Mouse (Mus musculus) lung, adult 18-20 months (tissue): ENCODE data around the gene Chordc1.
A peak's percentile ranks its signal among the peaks of the same experiment; 100 is the strongest.
"Not testable (repeated sequence)": the region's sequence is repeated elsewhere in the genome, so short reads cannot be mapped to it uniquely, and the experiment has no call there.

Experiments used
- DNase-seq, 2 experiments: peaks; one replicate each; pipeline ENCODE4 v3.0.0; 2022; ENCODE audit warnings: mixed read lengths in 2 of 2

Gene Chordc1

DNA sequence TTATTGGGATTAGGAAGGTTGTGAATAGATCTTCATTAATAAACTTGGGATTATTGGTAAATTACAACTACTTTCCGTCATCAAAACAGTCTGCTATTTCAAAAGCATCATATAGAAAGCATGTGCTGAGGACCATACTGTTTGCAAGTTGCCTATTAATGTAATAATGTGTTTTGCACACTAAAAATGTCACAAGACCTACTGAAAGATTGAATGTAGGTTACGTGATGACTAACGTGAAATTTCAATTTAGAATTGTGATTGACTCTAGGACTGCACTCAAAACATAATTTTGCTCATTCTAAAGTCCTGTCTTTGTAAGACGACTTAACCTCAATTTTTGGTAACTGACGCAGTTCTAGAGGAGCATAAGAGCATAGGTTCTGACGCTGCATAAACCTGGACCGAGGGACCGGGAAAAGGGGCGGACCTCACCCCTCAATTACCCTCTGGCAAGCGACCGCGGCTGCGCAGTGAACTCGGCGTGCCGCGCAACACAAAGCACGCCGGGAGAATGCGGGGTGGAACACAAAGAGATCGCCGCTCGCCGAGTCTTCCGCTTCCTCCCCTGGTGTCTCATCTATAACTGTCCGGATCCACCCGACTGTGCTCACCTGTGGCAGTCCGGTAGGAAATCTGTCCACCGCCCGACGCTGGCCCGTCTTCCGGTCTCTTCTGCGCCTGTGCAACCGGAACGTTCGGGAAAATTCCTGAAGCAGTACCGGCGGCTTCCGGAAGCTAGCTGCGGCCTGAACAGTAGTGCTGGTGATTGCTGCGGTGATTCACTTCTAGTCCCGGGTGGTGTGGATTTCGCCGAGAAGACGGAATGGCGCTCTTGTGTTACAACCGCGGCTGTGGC, at the start of gene Chordc1:
Chordc1 (plus strand) TSS at position 555 of the 859 bp plus-strand sequence.
- peak; percentile 95 for DNase-seq

DNA sequence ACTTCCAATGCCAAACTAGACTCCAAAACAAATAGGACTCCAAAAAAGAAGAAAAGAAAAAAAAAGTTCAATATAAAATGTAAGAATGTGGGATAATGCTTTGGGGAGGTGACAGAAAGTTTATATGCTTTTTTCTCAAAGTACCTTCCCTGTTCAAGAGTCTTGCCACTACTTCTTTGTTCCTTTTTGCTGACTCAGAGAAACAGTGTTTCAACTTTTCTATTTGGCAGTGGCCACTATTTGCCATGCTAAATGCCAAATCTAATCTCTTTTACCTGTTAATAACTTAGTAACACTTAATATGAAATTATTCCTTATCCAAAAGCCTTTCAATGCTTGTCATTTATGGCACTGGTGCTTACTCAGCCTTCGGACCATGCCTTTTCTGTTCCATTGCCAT, 16.0 kb upstream of the Chordc1 start:
- DNase-seq, result no peak

DNA sequence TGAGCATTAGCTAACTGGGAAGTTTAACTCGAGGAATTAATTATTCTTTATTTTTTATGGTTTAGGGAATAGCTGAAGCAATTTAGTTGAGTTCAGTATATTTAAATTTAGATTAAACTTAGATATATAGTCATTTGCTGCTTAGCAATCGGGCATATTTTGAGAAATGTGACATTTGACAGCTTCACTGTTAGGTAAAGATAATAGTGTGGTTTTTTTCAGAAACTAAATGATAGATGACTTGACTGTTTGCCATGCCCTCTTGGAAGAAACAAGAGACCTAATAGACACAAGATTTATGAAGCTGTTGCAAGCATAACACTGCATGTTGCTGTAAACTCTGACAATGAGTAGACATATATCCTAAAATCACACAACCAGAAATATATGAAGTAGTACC, 15.1 kb upstream of the Chordc1 start:
- DNase-seq, result no peak

DNA sequence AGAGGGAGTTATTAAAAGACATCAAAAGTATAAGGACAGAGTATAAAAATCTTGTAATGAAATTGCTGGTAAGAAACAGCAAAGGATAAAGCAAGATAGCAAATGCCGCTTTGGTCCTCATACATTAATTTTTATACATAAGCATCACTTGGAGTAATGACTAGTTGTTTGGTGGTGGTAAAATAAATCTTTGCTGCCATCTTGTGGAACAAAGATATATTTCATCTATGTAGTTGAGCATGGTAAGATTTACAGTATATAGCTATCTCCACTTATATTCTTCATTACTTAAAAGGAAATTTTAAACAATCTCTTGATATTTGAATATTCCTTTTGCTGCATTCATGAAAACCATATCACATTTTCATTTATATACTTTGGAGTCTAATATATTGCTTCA, 14.4 kb upstream of the Chordc1 start:
- DNase-seq, result no peak

DNA sequence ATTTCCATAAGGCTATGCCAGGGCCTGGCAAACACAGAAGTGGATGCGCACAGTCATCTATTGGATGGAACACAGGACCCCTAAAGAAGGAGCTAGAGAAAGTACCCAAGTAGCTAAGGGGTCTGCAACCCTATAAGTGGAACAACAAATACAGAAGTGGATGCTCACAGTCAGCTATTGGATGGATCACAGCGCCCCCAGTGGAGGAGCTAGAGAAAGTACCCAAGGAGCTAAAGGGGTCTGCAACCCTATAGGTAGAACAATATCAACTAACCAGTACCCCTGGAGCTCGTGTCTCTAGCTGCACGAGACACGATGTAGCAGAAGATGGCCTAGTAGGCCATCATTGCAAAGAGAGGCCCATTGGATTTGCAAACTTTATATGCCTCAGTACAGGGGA, 13.2 kb upstream of the Chordc1 start:
- not testable (repeated sequence) for DNase-seq

DNA sequence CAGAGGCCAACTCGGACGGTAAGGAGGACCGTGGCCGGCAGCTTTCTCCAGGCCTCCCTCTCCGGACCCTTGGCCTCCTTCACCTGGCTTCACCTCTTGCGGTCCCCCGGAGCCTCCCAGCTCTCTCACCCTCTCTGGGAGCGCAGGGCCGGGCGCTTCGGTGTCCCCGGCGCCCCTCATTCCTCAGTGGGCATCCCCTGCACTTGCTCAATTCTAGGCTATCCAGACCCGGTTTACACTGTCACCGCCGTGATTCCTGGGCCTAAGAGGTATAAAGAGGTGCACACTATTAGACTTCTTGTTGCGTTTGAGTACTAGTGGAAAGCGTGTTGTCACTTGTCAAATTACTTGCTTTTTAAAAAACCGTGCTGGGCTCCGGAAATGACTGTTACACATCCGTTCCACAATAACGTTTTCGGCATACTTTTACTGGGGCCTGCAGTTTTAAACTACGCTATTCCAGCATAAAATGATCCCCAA, 558 bp downstream of the Chordc1 start:
- DNase-seq, result no peak

DNA sequence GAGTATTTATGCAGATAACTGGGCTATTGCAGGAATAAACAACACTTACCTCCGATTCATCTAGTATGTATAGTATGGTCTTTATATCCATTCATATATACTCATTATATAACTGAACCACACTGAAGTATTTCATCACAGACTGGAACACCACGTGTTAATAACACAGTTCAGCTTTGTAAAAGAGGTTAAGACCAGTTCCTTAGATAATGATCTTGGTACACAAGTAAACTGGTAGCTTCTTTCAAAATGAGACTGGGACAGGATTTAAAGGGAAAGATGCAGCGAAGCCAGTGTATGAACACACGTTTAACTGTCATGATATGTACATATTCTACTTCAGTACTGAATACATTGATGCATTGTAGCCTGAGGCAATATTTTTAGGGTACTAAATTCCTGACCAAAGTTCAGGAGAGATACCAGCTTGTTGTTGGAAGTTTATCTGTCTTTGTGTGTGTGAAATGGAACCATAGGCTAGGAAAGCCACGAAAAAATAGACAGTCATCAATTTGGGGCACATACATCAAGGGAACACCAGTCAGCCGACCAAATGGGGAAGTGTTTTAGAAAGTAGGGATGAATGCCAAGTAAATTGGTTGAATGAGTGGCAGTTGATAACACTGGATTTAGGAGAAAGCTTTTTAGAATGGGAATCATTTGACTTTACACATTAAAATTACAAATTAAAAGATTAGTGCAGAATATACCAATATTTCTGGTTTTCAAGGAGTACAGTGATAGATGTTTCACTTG, 1.3 kb downstream of the Chordc1 start:
- no peak for DNase-seq

DNA sequence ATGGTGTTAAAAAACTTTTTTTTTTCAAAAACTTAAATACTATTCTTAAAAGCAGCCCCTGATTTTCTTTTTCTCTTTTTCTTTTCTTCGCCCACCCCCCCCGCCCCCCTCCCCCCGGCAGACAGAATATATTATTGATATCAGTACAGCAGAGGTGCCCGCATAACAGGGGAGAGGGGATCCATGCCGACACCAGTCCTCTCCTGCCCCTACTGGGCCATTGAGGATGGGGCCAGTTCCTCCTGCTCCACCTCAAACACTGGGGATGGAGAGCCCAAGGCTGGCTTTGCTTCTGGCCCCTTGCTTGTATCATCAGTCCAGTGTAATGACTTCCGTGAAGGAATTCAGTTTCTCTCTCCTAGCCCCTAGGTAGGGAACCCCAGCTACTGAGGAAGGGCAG, 6.4 kb downstream of the Chordc1 start:
- DNase-seq, result no peak

DNA sequence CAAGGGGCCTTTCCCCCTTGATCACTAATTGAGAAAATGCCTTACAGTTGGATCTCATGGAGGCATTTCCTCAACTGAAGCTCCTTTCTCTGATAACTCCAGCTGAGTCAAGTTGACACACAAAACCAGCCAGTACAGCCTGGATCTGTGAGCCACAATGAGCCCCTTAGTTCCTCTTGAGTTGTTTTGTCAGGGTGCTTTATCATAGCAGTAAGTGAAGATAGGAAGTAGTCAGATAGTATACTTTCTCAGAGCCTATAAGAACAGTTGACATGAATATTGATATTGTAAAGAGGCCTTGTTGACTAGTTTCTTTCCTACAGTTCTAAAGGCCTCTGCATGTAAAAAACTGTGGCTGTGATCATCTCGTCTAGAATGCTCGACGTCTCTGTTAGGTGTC, 28.1 kb downstream of the Chordc1 start:
- no peak for DNase-seq
